Mouse (Mus musculus): ENCODE results near the gene Jade2. TPM values are rescaled to one million over a fixed set of nuclear protein-coding genes. Genes with fewer than 3 reads are reported as not detected.

Jade2 gene
- polyA plus RNA-seq, 1 experiment from 2014 or later: 0.34 TPM

- Histone ChIP-seq H3K4me3 (ENCODE audit: low read depth, low read length) (no peak overlapping the region), H3K4me2 (replicated peaks; ENCODE audit: low read depth, low read length) (no peak overlapping the region), H3K27me3 (ENCODE audit: control insufficient read depth, insufficient read depth, low read length) (no peaks in the 10 kb centered on the region), H3K27ac (ENCODE audit: low read depth, low read length) (no peak overlapping the region), H3K36me3 (ENCODE audit: control insufficient read depth, insufficient read depth, low read length) (no peaks in the 10 kb centered on the region), H3K9ac (ENCODE audit: low read depth, low read length) (no peak overlapping the region), H3K9me3 (ENCODE audit: control insufficient read depth, low read length) (no peaks in the 10 kb centered on the region), H3K4me1 (replicated peaks; ENCODE audit: control insufficient read depth, insufficient read depth, low read length) (no peaks in the 10 kb centered on the region)
- no peak for ATAC-seq (ENCODE audit: low FRiP score)
- no peak for DNase-seq (ENCODE audit: low spot score)
- 76% methylated on average over 5 of the region's 5 CpGs for WGBS
These were observed 24.5 kb downstream of the Jade2 start for GRCm38 (mm10) chr11:51832992-51833391.

GRCm38 (mm10) chr11:51831962-51832909, 25.2 kb downstream of the Jade2 start:
- no peak for DNase-seq (ENCODE audit: low spot score)
- no peak overlapping the region for H3K9ac ChIP-seq (ENCODE audit: low read depth, low read length)
- WGBS: 63% methylated on average over 4 of the region's 4 CpGs

GRCm38 (mm10) chr11:51824867-51825424, 32.5 kb downstream of the Jade2 start:
- Histone ChIP-seq H3K27me3 (ENCODE audit: control insufficient read depth, insufficient read depth, low read length) (no peaks in the 10 kb centered on the region), H3K27ac (ENCODE audit: low read depth, low read length) (no peak overlapping the region), H3K9ac (ENCODE audit: low read depth, low read length) (no peak overlapping the region), H3K4me1 (replicated peaks; ENCODE audit: control insufficient read depth, insufficient read depth, low read length) (no peaks in the 10 kb centered on the region), H3K36me3 (ENCODE audit: control insufficient read depth, insufficient read depth, low read length) (no peaks in the 10 kb centered on the region), H3K9me3 (ENCODE audit: control insufficient read depth, low read length) (no peaks in the 10 kb centered on the region), H3K4me3 (ENCODE audit: low read depth, low read length) (no peak overlapping the region), H3K4me2 (replicated peaks; ENCODE audit: low read depth, low read length) (no peak overlapping the region)
- 93% methylated on average over 19 of the region's 19 CpGs for WGBS
- ATAC-seq (ENCODE audit: low FRiP score): no peak
- no peak for DNase-seq (ENCODE audit: low spot score)

More at GRCm38 (mm10) chr11:51831962-51832909, 25.2 kb downstream of the Jade2 start:
- Histone ChIP-seq H3K4me1 (replicated peaks; ENCODE audit: control insufficient read depth, insufficient read depth, low read length) (no peaks in the 10 kb centered on the region), H3K4me2 (replicated peaks; ENCODE audit: low read depth, low read length) (no peak overlapping the region), H3K27ac (ENCODE audit: low read depth, low read length) (no peak overlapping the region), H3K36me3 (ENCODE audit: control insufficient read depth, insufficient read depth, low read length) (no peaks in the 10 kb centered on the region), H3K9me3 (ENCODE audit: control insufficient read depth, low read length) (no peaks in the 10 kb centered on the region), H3K27me3 (ENCODE audit: control insufficient read depth, insufficient read depth, low read length) (no peaks in the 10 kb centered on the region), H3K4me3 (ENCODE audit: low read depth, low read length) (no peak overlapping the region)
- no peak for ATAC-seq (ENCODE audit: low FRiP score)

- no peak for DNase-seq (ENCODE audit: low spot score)
- no peaks in the 10 kb centered on the region for H3K36me3 ChIP-seq (ENCODE audit: control insufficient read depth, insufficient read depth, low read length)
- ATAC-seq (ENCODE audit: low FRiP score): no peak
- H3K27me3 ChIP-seq (ENCODE audit: control insufficient read depth, insufficient read depth, low read length): no peaks in the 10 kb centered on the region
- H3K4me3 ChIP-seq (ENCODE audit: low read depth, low read length): no peak overlapping the region
- H3K4me2 ChIP-seq (replicated peaks; ENCODE audit: low read depth, low read length): no peak overlapping the region
- H3K9ac ChIP-seq (ENCODE audit: low read depth, low read length): no peak overlapping the region
- no peaks in the 10 kb centered on the region for H3K4me1 ChIP-seq (replicated peaks; ENCODE audit: control insufficient read depth, insufficient read depth, low read length)
- H3K9me3 ChIP-seq (ENCODE audit: control insufficient read depth, low read length): no peaks in the 10 kb centered on the region
- H3K27ac ChIP-seq (ENCODE audit: low read depth, low read length): no peak overlapping the region
- WGBS: 77% methylated on average over 3 of the region's 3 CpGs
These were observed 33.3 kb downstream of the Jade2 start for GRCm38 (mm10) chr11:51823963-51824753.

GRCm38 (mm10) chr11:51823271-51823670, 34.2 kb downstream of the Jade2 start:
- Histone ChIP-seq H3K9ac (ENCODE audit: low read depth, low read length) (no peak overlapping the region), H3K27me3 (ENCODE audit: control insufficient read depth, insufficient read depth, low read length) (no peaks in the 10 kb centered on the region), H3K4me3 (ENCODE audit: low read depth, low read length) (no peak overlapping the region), H3K36me3 (ENCODE audit: control insufficient read depth, insufficient read depth, low read length) (no peaks in the 10 kb centered on the region), H3K4me1 (replicated peaks; ENCODE audit: control insufficient read depth, insufficient read depth, low read length) (no peaks in the 10 kb centered on the region), H3K27ac (ENCODE audit: low read depth, low read length) (no peak overlapping the region), H3K4me2 (replicated peaks; ENCODE audit: low read depth, low read length) (no peak overlapping the region), H3K9me3 (ENCODE audit: control insufficient read depth, low read length) (no peaks in the 10 kb centered on the region)
- DNase-seq (ENCODE audit: low spot score): no peak
- no peak for ATAC-seq (ENCODE audit: low FRiP score)
- WGBS: 49% methylated on average over 11 of the region's 11 CpGs

GRCm38 (mm10) chr11:51822736-51823135, 34.7 kb downstream of the Jade2 start:
- Histone ChIP-seq H3K4me2 (replicated peaks; ENCODE audit: low read depth, low read length) (no peak overlapping the region), H3K4me3 (ENCODE audit: low read depth, low read length) (no peak overlapping the region), H3K27me3 (ENCODE audit: control insufficient read depth, insufficient read depth, low read length) (no peaks in the 10 kb centered on the region), H3K27ac (ENCODE audit: low read depth, low read length) (no peak overlapping the region), H3K9ac (ENCODE audit: low read depth, low read length) (no peak overlapping the region), H3K4me1 (replicated peaks; ENCODE audit: control insufficient read depth, insufficient read depth, low read length) (no peaks in the 10 kb centered on the region), H3K9me3 (ENCODE audit: control insufficient read depth, low read length) (no peaks in the 10 kb centered on the region), H3K36me3 (ENCODE audit: control insufficient read depth, insufficient read depth, low read length) (no peaks in the 10 kb centered on the region)
- no peak for ATAC-seq (ENCODE audit: low FRiP score)
- DNase-seq (ENCODE audit: low spot score): no peak
- WGBS: 19% methylated on average over 4 of the region's 4 CpGs

- ATAC-seq (ENCODE audit: low FRiP score): no peak
These were observed 36.6 kb downstream of the Jade2 start for GRCm38 (mm10) chr11:51820861-51821260.

GRCm38 (mm10) chr11:51819964-51820363, 37.5 kb downstream of the Jade2 start:
- no peak for ATAC-seq (ENCODE audit: low FRiP score)
- Histone ChIP-seq H3K4me2 (replicated peaks; ENCODE audit: low read depth, low read length) (no peak overlapping the region), H3K4me3 (ENCODE audit: low read depth, low read length) (no peak overlapping the region), H3K36me3 (ENCODE audit: control insufficient read depth, insufficient read depth, low read length) (no peaks in the 10 kb centered on the region), H3K27ac (ENCODE audit: low read depth, low read length) (no peak overlapping the region), H3K27me3 (ENCODE audit: control insufficient read depth, insufficient read depth, low read length) (no peaks in the 10 kb centered on the region), H3K9me3 (ENCODE audit: control insufficient read depth, low read length) (no peaks in the 10 kb centered on the region), H3K9ac (ENCODE audit: low read depth, low read length) (no peak overlapping the region), H3K4me1 (replicated peaks; ENCODE audit: control insufficient read depth, insufficient read depth, low read length) (no peaks in the 10 kb centered on the region)
- peak; percentile 43 for DNase-seq (ENCODE audit: low spot score)
- WGBS: 70% methylated on average over 3 of the region's 3 CpGs

More at GRCm38 (mm10) chr11:51820861-51821260, 36.6 kb downstream of the Jade2 start:
- no peaks in the 10 kb centered on the region for H3K9me3 ChIP-seq (ENCODE audit: control insufficient read depth, low read length)
- WGBS: 52% methylated on average over 11 of the region's 11 CpGs
- no peak overlapping the region for H3K9ac ChIP-seq (ENCODE audit: low read depth, low read length)
- H3K27me3 ChIP-seq (ENCODE audit: control insufficient read depth, insufficient read depth, low read length): no peaks in the 10 kb centered on the region
- H3K4me3 ChIP-seq (ENCODE audit: low read depth, low read length): no peak overlapping the region
- no peak overlapping the region for H3K27ac ChIP-seq (ENCODE audit: low read depth, low read length)
- peak; percentile 84 for DNase-seq (ENCODE audit: low spot score)
- H3K4me2 ChIP-seq (replicated peaks; ENCODE audit: low read depth, low read length): no peak overlapping the region
- no peaks in the 10 kb centered on the region for H3K4me1 ChIP-seq (replicated peaks; ENCODE audit: control insufficient read depth, insufficient read depth, low read length)
- no peaks in the 10 kb centered on the region for H3K36me3 ChIP-seq (ENCODE audit: control insufficient read depth, insufficient read depth, low read length)
